Mouse (Mus musculus) CH12.LX (cell line): ENCODE data around the gene Cd200r3. TPM values are rescaled to one million over a fixed set of nuclear protein-coding genes. Genes with fewer than 3 reads are reported as not detected.

Experiments
- DNase-seq: peaks from one replicate; pipeline ENCODE4 v3.0.0-alpha.2; 2013; ENCODE audit errors: extremely low read depth
- H3K27ac ChIP-seq: 2 replicates; pipeline ENCODE4 v1.5.1; 2012; ENCODE audit warnings: low read depth, mild to moderate bottlenecking, control low read depth, moderate library complexity; ENCODE audit not compliant: insufficient read depth
- H3K27me3 ChIP-seq: replicated peaks from 2 replicates; pipeline ENCODE3; 2012; ENCODE audit warnings: inconsistent platforms
- H3K36me3 ChIP-seq, 2 experiments: replicated peaks in 1 of 2; 2 replicates each; pipeline versions ENCODE3 to v1.6.1; 2012; ENCODE audit warnings: inconsistent platforms in 1 of 2, low read length in 1 of 2, mild to moderate bottlenecking in 1 of 2, mixed read lengths in 1 of 2, moderate library complexity in 1 of 2; ENCODE audit not compliant: control insufficient read depth in 1 of 2, insufficient read depth in 1 of 2
- H3K4me1 ChIP-seq, 2 experiments: 2 replicates each; pipeline ENCODE4 v1.6.1; 2012; ENCODE audit warnings: inconsistent platforms in 1 of 2, moderate library complexity in 1 of 2; ENCODE audit not compliant: insufficient read depth in 2 of 2, control insufficient read depth in 1 of 2
- H3K4me2 ChIP-seq: 2 replicates; pipeline ENCODE4 v1.6.1; 2012; ENCODE audit warnings: low read depth, mild to moderate bottlenecking, control low read depth; ENCODE audit not compliant: poor library complexity, insufficient read depth, severe bottlenecking
- H3K4me3 ChIP-seq, 3 experiments: fragments of 150-350 bp in 1 of 3; sonication (generic) in 1 of 3; replicated peaks in 1 of 3; 2 replicates each; pipeline versions ENCODE3 to v1.5.1; 2011 to 2012; ENCODE audit warnings: low read depth in 2 of 3, low read length in 2 of 3, mild to moderate bottlenecking in 2 of 3, moderate library complexity in 2 of 3, control low read depth in 1 of 3, improper control_type of control experiment in 1 of 3, inconsistent platforms in 1 of 3, mixed read lengths in 1 of 3; ENCODE audit not compliant: poor library complexity in 1 of 3
- H3K79me2 ChIP-seq: replicated peaks from 2 replicates; pipeline ENCODE4 v1.6.1; 2012; ENCODE audit warnings: mild to moderate bottlenecking, moderate library complexity; ENCODE audit not compliant: control insufficient read depth, poor library complexity, insufficient read depth, severe bottlenecking; ENCODE audit errors: extremely low read depth
- H3K9ac ChIP-seq: 2 replicates; pipeline ENCODE4 v1.6.1; 2012; ENCODE audit warnings: low read depth, mild to moderate bottlenecking, control low read depth, moderate library complexity; ENCODE audit not compliant: insufficient read depth
- H3K9me3 ChIP-seq: replicated peaks from 2 replicates; pipeline ENCODE3; 2012; ENCODE audit warnings: low read length, inconsistent platforms, mixed read lengths
- BHLHE40 ChIP-seq: IDR thresholded peaks from 2 replicates; pipeline ENCODE4 v1.6.1; 2011; ENCODE audit warnings: mild to moderate bottlenecking, low read depth, low read length, improper control_type of control experiment
- CHD2 ChIP-seq: IDR thresholded peaks from 2 replicates; pipeline ENCODE4 v1.6.1; 2011; ENCODE audit warnings: low read length, improper control_type of control experiment
- CTCF ChIP-seq, 2 experiments: IDR thresholded peaks in 1 of 2; conservative IDR thresholded peaks in 1 of 2; 2 replicates each; pipeline ENCODE4 v1.5.1; 2011 to 2012; ENCODE audit warnings: low read depth in 2 of 2, low read length in 2 of 2, improper control_type of control experiment in 1 of 2, inconsistent platforms in 1 of 2, mild to moderate bottlenecking in 1 of 2, moderate library complexity in 1 of 2
- ELF1 ChIP-seq: IDR thresholded peaks from 2 replicates; pipeline ENCODE4 v1.6.1; 2014; ENCODE audit warnings: low read depth, mild to moderate bottlenecking, inconsistent platforms, low read length, improper control_type of control experiment
- EP300 ChIP-seq: IDR thresholded peaks from 2 replicates; pipeline ENCODE4 v1.6.1; 2011; ENCODE audit warnings: low read length, improper control_type of control experiment
- ETS1 ChIP-seq: conservative IDR thresholded peaks from 2 replicates; pipeline ENCODE4 v1.6.1; 2012; ENCODE audit warnings: low read depth, mild to moderate bottlenecking, inconsistent platforms, low read length, improper control_type of control experiment, moderate library complexity
- HCFC1 ChIP-seq: IDR thresholded peaks from 2 replicates; pipeline ENCODE4 v1.6.1; 2012; ENCODE audit warnings: low read depth, mild to moderate bottlenecking, inconsistent platforms, low read length, improper control_type of control experiment
- IRF4 ChIP-seq: IDR thresholded peaks from 2 replicates; pipeline ENCODE4 v1.6.1; 2014; ENCODE audit warnings: low read depth, mild to moderate bottlenecking, inconsistent platforms, low read length, improper control_type of control experiment
- JUN ChIP-seq: IDR thresholded peaks from 2 replicates; pipeline ENCODE4 v1.6.1; 2011; ENCODE audit warnings: low read depth, mild to moderate bottlenecking, low read length, improper control_type of control experiment, moderate library complexity; ENCODE audit not compliant: insufficient read depth
- JUND ChIP-seq: conservative IDR thresholded peaks from 2 replicates; pipeline ENCODE4 v1.6.1; 2011; ENCODE audit warnings: low read depth, low read length, improper control_type of control experiment
- MAFK ChIP-seq: IDR thresholded peaks from 2 replicates; pipeline ENCODE4 v1.6.1; 2011; ENCODE audit warnings: low read length, improper control_type of control experiment; ENCODE audit not compliant: insufficient replicate concordance
- NELFE ChIP-seq: IDR thresholded peaks from 2 replicates; pipeline ENCODE4 v1.6.1; 2011; ENCODE audit warnings: low read depth, low read length, improper control_type of control experiment
- NRF1 ChIP-seq: IDR thresholded peaks from 2 replicates; pipeline ENCODE4 v1.6.1; 2014; ENCODE audit warnings: low read depth, mild to moderate bottlenecking, inconsistent platforms, low read length, improper control_type of control experiment, moderate library complexity
- PAX5 ChIP-seq: IDR thresholded peaks from 2 replicates; pipeline ENCODE4 v1.6.1; 2012; ENCODE audit warnings: low read length, inconsistent platforms, mixed read lengths
- POLR2A ChIP-seq: IDR thresholded peaks from 2 replicates; pipeline ENCODE4 v1.6.1; 2011; ENCODE audit warnings: low read depth, mild to moderate bottlenecking, improper control_type of control experiment, low read length
- POLR2AphosphoS2 ChIP-seq: IDR thresholded peaks from 2 replicates; pipeline ENCODE4 v1.6.1; 2011; ENCODE audit warnings: low read depth, low read length, improper control_type of control experiment
- RAD21 ChIP-seq: IDR thresholded peaks from 2 replicates; pipeline ENCODE4 v1.6.1; 2011; ENCODE audit warnings: low read depth, mild to moderate bottlenecking, low read length, improper control_type of control experiment, moderate library complexity
- RCOR1 ChIP-seq: conservative IDR thresholded peaks from 2 replicates; pipeline ENCODE4 v1.6.1; 2012; ENCODE audit warnings: low read depth, mild to moderate bottlenecking, inconsistent platforms, low read length, improper control_type of control experiment
- SMC3 ChIP-seq: IDR thresholded peaks from 2 replicates; pipeline ENCODE4 v1.6.1; 2011; ENCODE audit warnings: low read depth, low read length, improper control_type of control experiment
- TCF12 ChIP-seq: IDR thresholded peaks from 2 replicates; pipeline ENCODE4 v1.6.1; 2014; ENCODE audit warnings: low read depth, mild to moderate bottlenecking, inconsistent platforms, low read length, improper control_type of control experiment
- UBTF ChIP-seq: IDR thresholded peaks from 2 replicates; pipeline ENCODE4 v1.6.1; 2012; ENCODE audit warnings: low read depth, mild to moderate bottlenecking, inconsistent platforms, low read length, improper control_type of control experiment, moderate library complexity
- USF1 ChIP-seq: IDR thresholded peaks from 2 replicates; pipeline ENCODE4 v1.6.1; 2014; ENCODE audit warnings: low read depth, mild to moderate bottlenecking, inconsistent platforms, low read length, improper control_type of control experiment
- USF2 ChIP-seq: conservative IDR thresholded peaks from 2 replicates; pipeline ENCODE4 v1.6.1; 2011; ENCODE audit warnings: low read depth, low read length, improper control_type of control experiment
- ZC3H11A ChIP-seq: IDR thresholded peaks from 2 replicates; pipeline ENCODE4 v1.6.1; 2012; ENCODE audit warnings: low read depth, mild to moderate bottlenecking, inconsistent platforms, low read length, improper control_type of control experiment
- ZKSCAN1 ChIP-seq: IDR thresholded peaks from 2 replicates; pipeline ENCODE4 v1.6.1; 2012; ENCODE audit warnings: low read depth, inconsistent platforms, low read length, improper control_type of control experiment, borderline replicate concordance
- dilution Hi-C: fragments of 300-500 bp; cut with MboI; formaldehyde crosslinking; loops from 2 replicates; pipeline ENCODE4 v1.14.3; 2020; ENCODE audit warnings: low sequenced_read_pairs; ENCODE audit not compliant: extremely low pct_unique_long_range_greater_than_20kb, extremely low pct_ligation_motif_present
- in situ Hi-C: fragments of 300-500 bp; cut with MboI; formaldehyde crosslinking; loops from 3 replicates; pipeline ENCODE4 v1.14.3; 2019; ENCODE audit warnings: low sequenced_read_pairs, low pct_ligation_motif_present, low pct_unique_long_range_greater_than_20kb, mixed read lengths
- polyA plus RNA-seq: library from polyadenylated mRNA; unstranded; fragments of >175 nt; gene quantifications from 2 replicates; pipeline ENCODE4 v1.2.1, GENCODE M21; 2012; ENCODE audit warnings: low read depth; ENCODE audit not compliant: insufficient read length
- total RNA-seq, 2 experiments: library from RNA; depleted of rRNA; stranded (reverse); fragments of 300-350 nt in 1 of 2; fragments of >200 nt in 1 of 2; gene quantifications; 2 replicates each; pipeline ENCODE4 v1.2.3; 2012 to 2014

Gene Cd200r3
- total and polyA plus RNA-seq, 3 experiments, result 5.0 to 17.6 (median 6.9) TPM

DNA sequence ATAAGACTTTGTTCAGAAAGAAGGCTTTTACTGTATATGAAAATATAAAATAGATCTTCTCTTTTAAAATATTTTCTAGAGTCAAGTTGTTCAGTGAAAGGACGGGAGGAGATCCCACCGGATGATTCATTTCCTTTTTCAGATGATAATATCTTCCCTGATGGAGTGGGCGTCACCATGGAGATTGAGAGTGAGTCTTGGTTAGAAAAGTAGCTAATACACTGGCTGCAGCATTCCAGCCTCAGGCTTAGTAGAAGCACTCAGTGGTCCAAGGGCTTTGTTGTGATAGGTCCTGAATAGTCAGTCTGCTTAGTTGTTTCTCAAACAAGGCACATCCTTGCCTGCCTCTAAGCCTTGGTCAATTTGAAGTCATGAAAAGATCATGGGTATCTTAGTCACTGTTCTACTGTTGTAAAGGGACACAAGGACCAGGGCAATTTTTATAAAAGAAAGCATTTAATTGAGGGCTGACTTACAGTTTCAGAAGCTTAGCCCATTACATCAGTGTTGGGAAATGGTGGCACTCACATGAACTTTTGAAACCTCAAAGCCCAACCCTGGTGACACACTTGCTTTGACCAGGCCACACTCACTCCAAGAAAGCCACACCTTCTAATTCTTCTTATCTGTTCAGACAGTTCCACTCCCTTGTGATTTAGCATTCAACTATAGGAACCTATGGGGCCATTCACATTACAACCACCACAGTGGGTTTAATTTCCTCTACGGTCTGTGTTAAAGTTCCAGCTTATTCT lies 8.1 kb downstream of the Cd200r3 start:
- H3K79me2 ChIP-seq, result no peaks in the 10 kb centered on the region
- peaks cover 3 to 6% of the 10 kb centered on the region in 2 experiments for H3K4me1 ChIP-seq
- in situ Hi-C loops, result no loop called here
- no peak overlapping the region for H3K4me3 ChIP-seq
- no peak overlapping the region for H3K27ac ChIP-seq
- H3K4me2 ChIP-seq, result no peak overlapping the region
- H3K9me3 ChIP-seq, result no peaks in the 10 kb centered on the region
- no peaks in the 10 kb centered on the region for H3K36me3 ChIP-seq
- dilution Hi-C loops, result no loop called here
- DNase-seq, result no peak
- no peak overlapping the region for H3K9ac ChIP-seq
- no peaks in the 10 kb centered on the region for H3K27me3 ChIP-seq
- TF ChIP-seq RCOR1, result no peak
- TF ChIP-seq NELFE, result no peak
- no peak for TF ChIP-seq POLR2A
- no peak for TF ChIP-seq SMC3
- TF ChIP-seq RAD21, result no peak
- no peak for TF ChIP-seq UBTF
- no peak for TF ChIP-seq PAX5
- TF ChIP-seq USF1, result no peak
- no peak for TF ChIP-seq HCFC1
- no peak for TF ChIP-seq IRF4
- TF ChIP-seq JUN, result no peak
- no peak for TF ChIP-seq ZKSCAN1
- TF ChIP-seq JUND, result no peak
- no peak for TF ChIP-seq ETS1
- TF ChIP-seq POLR2AphosphoS2, result no peak
- TF ChIP-seq NRF1, result no peak

DNA sequence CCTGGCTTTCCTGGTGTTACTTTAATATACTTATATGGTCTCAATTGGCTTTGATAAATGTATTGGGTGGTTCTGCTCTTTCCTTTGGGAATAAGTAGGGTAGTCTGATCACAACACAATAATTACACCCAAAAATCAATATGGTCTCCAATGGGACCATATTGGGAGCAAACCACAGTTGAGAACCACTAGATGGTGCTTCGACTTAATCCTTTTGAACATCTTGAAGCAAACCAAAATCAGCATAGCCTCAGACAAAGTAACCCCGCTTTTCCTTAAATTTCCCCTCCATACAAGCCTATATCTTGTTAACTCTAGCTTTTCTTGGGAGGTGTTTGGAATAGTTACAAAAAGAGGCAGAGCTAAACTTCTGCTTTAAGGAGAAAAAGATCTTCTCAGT lies 18.8 kb downstream of the Cd200r3 start:
- no peak overlapping the region for H3K4me3 ChIP-seq
- H3K9ac ChIP-seq, result peak overlapping the region; percentile 54; the same call in 1 of the 2 replicates
- dilution Hi-C loops, result no loop called here
- no peaks in the 10 kb centered on the region for H3K27me3 ChIP-seq
- peak overlapping the region; percentile 85 for H3K27ac ChIP-seq
- no peaks in the 10 kb centered on the region for H3K36me3 ChIP-seq
- H3K9me3 ChIP-seq, result no peaks in the 10 kb centered on the region
- no peak for TF ChIP-seq BHLHE40
- peak; percentile 63; the same call in 1 of the 2 replicates for TF ChIP-seq ZC3H11A
- TF ChIP-seq RAD21, result peak; percentile 90
- no peak for TF ChIP-seq CHD2
- no peak for TF ChIP-seq POLR2AphosphoS2
- TF ChIP-seq EP300, result no peak
- no peak; the same call in 1 of the 2 replicates for TF ChIP-seq POLR2A
- TF ChIP-seq USF2, result peak; percentile 9; the same call in 1 of the 2 replicates
- TF ChIP-seq SMC3, result peak; percentile 90
- peak in 1 of 2 experiments; percentile 86; a peak in 2 of 4 replicates for TF ChIP-seq CTCF (conservative IDR thresholded peaks at IDR 0.05 in 1 of 2, IDR thresholded peaks at IDR 0.05 in 1 of 2; ENCODE audit: low read depth in 2 of 2, low read length in 2 of 2)
- TF ChIP-seq UBTF, result no peak
- no peak for TF ChIP-seq MAFK
- TF ChIP-seq ELF1, result no peak
- TF ChIP-seq TCF12, result no peak
- TF ChIP-seq HCFC1, result no peak
- TF ChIP-seq, all 38 proteins: peak for 5
- peak overlapping the region; percentile 52; the same call in 1 of the 2 replicates for H3K4me2 ChIP-seq
- in situ Hi-C loops, result loop anchor here (5.0 to 10.0 kb wide), 2 partner anchors 53 to 130 kb away; partner anchors contain the start of gene Ccdc80
- H3K79me2 ChIP-seq, result peaks cover 3% of the 10 kb centered on the region; the same call in 1 of the 2 replicates
- H3K4me1 ChIP-seq, result peaks cover 21 to 61% of the 10 kb centered on the region in 2 experiments
- peak; percentile 51 for DNase-seq
